Mouse (Mus musculus) forebrain, embryonic 13.5 days (tissue): Measurements from ENCODE around the gene Rps9. TPM values are rescaled to one million over a fixed set of nuclear protein-coding genes. Genes with fewer than 3 reads are reported as not detected.

Source experiments
- ATAC-seq: fragments of 200-750 bp; cut with Nextera tagmentation; 2 replicates; pipeline ENCODE4 v1.8.0; 2017
- H3K27ac ChIP-seq: fragments of 300-500 bp; sonication (generic); 2 replicates; pipeline ENCODE4 v1.5.1; 2015; ENCODE audit warnings: inconsistent platforms, mild to moderate bottlenecking, moderate library complexity
- H3K27me3 ChIP-seq: fragments of 300-500 bp; sonication (generic); 2 replicates; pipeline ENCODE4 v1.6.1; 2015; ENCODE audit warnings: mild to moderate bottlenecking, inconsistent platforms
- H3K36me3 ChIP-seq: fragments of 300-500 bp; sonication (generic); 2 replicates; pipeline ENCODE4 v1.6.1; 2015; ENCODE audit warnings: mild to moderate bottlenecking, inconsistent platforms; ENCODE audit not compliant: poor library complexity, severe bottlenecking
- H3K4me1 ChIP-seq: fragments of 300-500 bp; sonication (generic); 2 replicates; pipeline ENCODE4 v1.6.1; 2015; ENCODE audit warnings: inconsistent platforms
- H3K4me2 ChIP-seq: fragments of 300-500 bp; sonication (generic); 2 replicates; pipeline ENCODE4 v1.6.1; 2015; ENCODE audit warnings: inconsistent platforms, mild to moderate bottlenecking, moderate library complexity
- H3K4me3 ChIP-seq: fragments of 300-500 bp; sonication (generic); 2 replicates; pipeline ENCODE4 v1.5.1; 2015; ENCODE audit warnings: mild to moderate bottlenecking, inconsistent platforms
- H3K9ac ChIP-seq: fragments of 300-500 bp; sonication (generic); 2 replicates; pipeline ENCODE4 v1.6.1; 2015; ENCODE audit warnings: mild to moderate bottlenecking, inconsistent platforms
- H3K9me3 ChIP-seq: fragments of 300-500 bp; sonication (generic); replicated peaks from 2 replicates; pipeline ENCODE4 v1.6.1; 2016; ENCODE audit warnings: inconsistent platforms
- WGBS: fragments of 180-500 bp; shearing (Covaris S2); methylation state at CpG from one replicate; pipeline ENCODE4 v1.1.7; 2015; 5-methylcytosine and 5-hydroxymethylcytosine counted together
- polyA plus RNA-seq: library from polyadenylated mRNA; unstranded; fragments of >200 nt; fragmentation: Nextera tagmentation; extraction: Ambion mirVana; gene quantifications from 2 replicates; pipeline ENCODE4 v1.2.1, GENCODE M21; 2015

Gene Rps9
- polyA plus RNA-seq, result 1,199 and 1,336 TPM in 2 replicates

GRCm38 (mm10) chr7:3703879-3704441 is at the start of gene Rps9:
TSS of gene Rps9 (plus strand) at chr7:3703993.
- 1% methylated on average over 42 of the region's 42 CpGs for WGBS
- peak within 1 kb of the TSS; percentile 91 for H3K9ac ChIP-seq
- peak within 1 kb of the TSS; percentile 96 for H3K4me2 ChIP-seq
- peak within 1 kb of the TSS; percentile 87 for H3K4me3 ChIP-seq
- H3K9me3 ChIP-seq, result no peaks in the 10 kb centered on the region
- peak within 1 kb of the TSS; percentile 90 for H3K27ac ChIP-seq
- peaks cover 55% of the 10 kb centered on the region for H3K36me3 ChIP-seq
- H3K4me1 ChIP-seq, result peaks cover 22% of the 10 kb centered on the region
- H3K27me3 ChIP-seq, result no peaks in the 10 kb centered on the region
- peak; percentile 96 for ATAC-seq

- no peaks in the 10 kb centered on the region for H3K27me3 ChIP-seq
- H3K36me3 ChIP-seq, result peaks cover 98% of the 10 kb centered on the region
- no peak overlapping the region for H3K4me3 ChIP-seq
- ATAC-seq, result no peak
- H3K4me1 ChIP-seq, result no peaks in the 10 kb centered on the region
- H3K4me2 ChIP-seq, result no peak overlapping the region
- 93% methylated on average over 4 of the region's 4 CpGs for WGBS
- no peak overlapping the region for H3K9ac ChIP-seq
- no peak overlapping the region for H3K27ac ChIP-seq
- no peaks in the 10 kb centered on the region for H3K9me3 ChIP-seq
These were observed 46.8 kb upstream of the Rps9 start for GRCm38 (mm10) chr7:3656966-3657365.

- WGBS, result 93% methylated on average over 14 of the region's 14 CpGs
These were observed 45.2 kb upstream of the Rps9 start for GRCm38 (mm10) chr7:3658578-3658977.

GRCm38 (mm10) chr7:3664524-3665214 is 39.1 kb upstream of the Rps9 start:
- Histone ChIP-seq H3K4me2 (peak overlapping the region; percentile 66), H3K4me3 (peak overlapping the region; percentile 61), H3K9ac (peak overlapping the region; percentile 74), H3K27me3 (no peaks in the 10 kb centered on the region), H3K9me3 (no peaks in the 10 kb centered on the region), H3K27ac (peak overlapping the region; percentile 55), H3K36me3 (peaks cover 38% of the 10 kb centered on the region), H3K4me1 (peaks cover 23% of the 10 kb centered on the region)
- ATAC-seq, result peak; percentile 7
- WGBS, result 31% methylated on average over 15 of the region's 15 CpGs

More at GRCm38 (mm10) chr7:3658578-3658977, 45.2 kb upstream of the Rps9 start:
- Histone ChIP-seq H3K4me1 (peaks cover 6% of the 10 kb centered on the region), H3K27ac (no peak overlapping the region), H3K9ac (no peak overlapping the region), H3K36me3 (peaks cover 97% of the 10 kb centered on the region), H3K9me3 (no peaks in the 10 kb centered on the region), H3K4me3 (no peak overlapping the region), H3K27me3 (no peaks in the 10 kb centered on the region), H3K4me2 (no peak overlapping the region)
- no peak for ATAC-seq

- Histone ChIP-seq H3K4me3 (peak within 1 kb of the TSS; percentile 61), H3K4me1 (peaks cover 23% of the 10 kb centered on the region), H3K36me3 (peaks cover 30% of the 10 kb centered on the region), H3K27ac (peak within 1 kb of the TSS; percentile 64), H3K27me3 (no peaks in the 10 kb centered on the region), H3K4me2 (peak within 1 kb of the TSS; percentile 66), H3K9me3 (no peaks in the 10 kb centered on the region), H3K9ac (peak within 1 kb of the TSS; percentile 74)
- 4% methylated on average over 45 of the region's 45 CpGs for WGBS
- peak; percentile 99 for ATAC-seq
These were observed 38.3 kb upstream of the Rps9 start, which contains the start of gene Leng1 for GRCm38 (mm10) chr7:3665215-3666114. TSS of gene Leng1 (minus strand) at chr7:3665840.

- Histone ChIP-seq H3K4me2 (no peak overlapping the region), H3K9me3 (no peaks in the 10 kb centered on the region), H3K4me3 (no peak overlapping the region), H3K4me1 (peaks cover 23% of the 10 kb centered on the region), H3K27me3 (no peaks in the 10 kb centered on the region), H3K27ac (no peak overlapping the region), H3K9ac (no peak overlapping the region), H3K36me3 (peaks cover 17% of the 10 kb centered on the region)
- WGBS, result 16% methylated on average over 14 of the region's 14 CpGs
- ATAC-seq, result no peak
These were observed 36.8 kb upstream of the Rps9 start for GRCm38 (mm10) chr7:3666921-3667391.

GRCm38 (mm10) chr7:3674507-3675227 is 29.1 kb upstream of the Rps9 start:
- peaks cover 5% of the 10 kb centered on the region; the same call in 1 of the 2 replicates for H3K36me3 ChIP-seq
- no peaks in the 10 kb centered on the region for H3K4me1 ChIP-seq
- H3K9me3 ChIP-seq, result no peaks in the 10 kb centered on the region
- no peak overlapping the region for H3K4me2 ChIP-seq
- no peak overlapping the region for H3K27ac ChIP-seq
- ATAC-seq, result peak; percentile 90
- no peaks in the 10 kb centered on the region for H3K27me3 ChIP-seq
- 72% methylated on average over 10 of the region's 10 CpGs for WGBS
- no peak overlapping the region for H3K4me3 ChIP-seq
- no peak overlapping the region for H3K9ac ChIP-seq

- no peaks in the 10 kb centered on the region for H3K27me3 ChIP-seq
- no peak overlapping the region for H3K4me2 ChIP-seq
- no peak overlapping the region for H3K27ac ChIP-seq
- H3K9me3 ChIP-seq, result no peaks in the 10 kb centered on the region
- ATAC-seq, result no peak
- 81% methylated on average over 3 of the region's 3 CpGs for WGBS
- H3K36me3 ChIP-seq, result peaks cover 6% of the 10 kb centered on the region; the same call in 1 of the 2 replicates
- no peak overlapping the region for H3K4me3 ChIP-seq
- no peak overlapping the region for H3K9ac ChIP-seq
- H3K4me1 ChIP-seq, result no peaks in the 10 kb centered on the region
These were observed 28.6 kb upstream of the Rps9 start for GRCm38 (mm10) chr7:3675228-3675548.

GRCm38 (mm10) chr7:3676371-3676770 is 27.4 kb upstream of the Rps9 start:
- Histone ChIP-seq H3K9me3 (no peaks in the 10 kb centered on the region), H3K27ac (no peak overlapping the region), H3K9ac (no peak overlapping the region), H3K36me3 (peaks cover 10% of the 10 kb centered on the region; the same call in 1 of the 2 replicates), H3K4me2 (no peak overlapping the region), H3K27me3 (no peaks in the 10 kb centered on the region), H3K4me1 (no peaks in the 10 kb centered on the region), H3K4me3 (no peak overlapping the region)
- 86% methylated on average over 12 of the region's 12 CpGs for WGBS
- no peak for ATAC-seq

GRCm38 (mm10) chr7:3677342-3677741 is 26.5 kb upstream of the Rps9 start, which contains the start of gene Tmc4:
TSS of gene Tmc4 (minus strand) at chr7:3677553.
- Histone ChIP-seq H3K4me1 (no peaks in the 10 kb centered on the region), H3K9ac (no peak within 1 kb of the TSS), H3K27me3 (no peaks in the 10 kb centered on the region), H3K9me3 (no peaks in the 10 kb centered on the region), H3K36me3 (peaks cover 13% of the 10 kb centered on the region; the same call in 1 of the 2 replicates), H3K27ac (no peak within 1 kb of the TSS), H3K4me3 (no peak within 1 kb of the TSS), H3K4me2 (no peak within 1 kb of the TSS)
- 45% methylated on average over 9 of the region's 9 CpGs for WGBS
- ATAC-seq, result no peak

GRCm38 (mm10) chr7:3683908-3684550 is 19.8 kb upstream of the Rps9 start:
- 58% methylated on average over 10 of the region's 10 CpGs for WGBS
- peaks cover 8% of the 10 kb centered on the region for H3K4me1 ChIP-seq
- H3K9ac ChIP-seq, result no peak overlapping the region
- H3K4me2 ChIP-seq, result no peak overlapping the region
- no peaks in the 10 kb centered on the region for H3K9me3 ChIP-seq
- H3K27me3 ChIP-seq, result no peaks in the 10 kb centered on the region
- ATAC-seq, result peak; percentile 69
- H3K4me3 ChIP-seq, result no peak overlapping the region
- H3K27ac ChIP-seq, result peak overlapping the region; percentile 75
- H3K36me3 ChIP-seq, result peaks cover 44% of the 10 kb centered on the region
